Mouse (Mus musculus): ENCODE results near the gene Gm49776.
A peak's percentile ranks its signal among the peaks of the same experiment; 100 is the strongest.

Gene Gm49776

DNA sequence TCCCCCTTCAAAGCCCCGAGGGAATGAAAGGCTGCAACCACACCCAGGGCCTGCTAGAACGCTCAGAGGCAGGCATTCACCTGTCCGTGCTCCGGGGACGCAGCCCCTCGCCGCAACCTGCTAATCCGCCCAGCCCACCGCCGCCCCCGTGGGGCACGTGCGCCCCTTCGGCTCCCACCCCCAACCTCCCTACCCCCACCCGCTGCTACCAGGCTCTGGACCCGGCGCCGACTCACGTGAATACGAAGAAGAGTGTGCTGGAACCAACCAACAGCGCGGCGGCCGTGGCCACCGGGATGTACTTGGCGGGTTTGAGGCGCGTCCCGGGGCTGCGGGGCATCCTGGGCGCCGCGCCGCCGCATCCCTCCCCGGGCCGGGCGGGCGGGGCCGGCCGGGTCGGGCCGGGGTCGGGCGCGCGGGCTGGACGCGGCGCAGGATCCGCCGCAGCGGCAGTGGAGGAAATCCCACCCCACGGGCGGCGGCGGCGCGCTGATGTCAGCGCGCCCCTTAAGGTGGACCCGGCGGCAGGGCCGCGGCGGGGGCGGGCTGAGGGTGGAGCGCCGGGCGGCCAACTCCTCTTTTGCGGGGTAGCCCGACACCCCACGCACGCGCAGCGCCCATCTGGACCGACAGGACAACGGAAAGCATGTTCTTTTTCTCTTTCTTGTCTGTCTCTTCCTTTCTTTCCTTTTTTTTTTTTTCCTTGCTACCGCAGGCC lies 23.3 kb downstream of the Gm49776 start, which contains the start of gene Zdhhc8:
Gene Zdhhc8 (minus strand): TSS at position 466 of the 718 bp plus-strand sequence.
- DNase-seq (ENCODE audit: low read depth): peak; percentile 53

DNA sequence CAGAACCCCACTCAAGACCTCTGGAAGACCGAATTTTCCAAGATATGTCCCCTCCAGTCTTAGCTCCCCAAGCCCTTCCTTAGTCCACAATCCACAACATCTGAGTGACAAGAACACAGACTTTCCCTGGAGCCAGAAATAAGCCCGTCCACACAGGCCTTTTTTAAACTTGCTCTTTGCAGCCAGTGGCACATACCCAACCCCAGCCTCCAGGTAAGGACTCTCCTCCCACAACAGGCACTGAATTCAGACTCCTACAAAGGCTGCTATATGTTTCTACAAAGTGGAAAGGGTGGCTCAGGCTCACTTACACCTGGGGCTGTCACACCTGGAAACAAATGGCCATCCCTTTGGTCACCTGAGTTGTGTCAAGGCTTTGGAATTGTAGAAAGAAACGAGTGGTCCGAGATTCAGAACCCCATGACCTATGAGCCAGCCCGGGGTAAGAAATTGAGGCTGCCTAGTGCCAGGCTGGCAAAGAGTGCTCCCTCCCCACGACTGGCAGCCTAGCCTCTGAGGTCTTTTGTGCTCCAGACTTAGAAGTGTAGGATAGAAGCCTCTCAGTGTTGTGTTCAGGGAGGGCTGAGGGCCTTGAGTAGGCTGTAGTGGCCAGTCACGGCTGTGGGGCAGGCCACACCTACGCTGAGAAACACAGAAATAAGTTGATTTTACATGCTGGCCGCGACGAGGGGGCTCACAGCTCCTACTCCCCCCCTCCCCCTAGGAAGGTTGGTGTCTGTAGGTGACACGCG lies 24.0 kb downstream of the Gm49776 start:
- DNase-seq (ENCODE audit: low read depth): no peak

DNA sequence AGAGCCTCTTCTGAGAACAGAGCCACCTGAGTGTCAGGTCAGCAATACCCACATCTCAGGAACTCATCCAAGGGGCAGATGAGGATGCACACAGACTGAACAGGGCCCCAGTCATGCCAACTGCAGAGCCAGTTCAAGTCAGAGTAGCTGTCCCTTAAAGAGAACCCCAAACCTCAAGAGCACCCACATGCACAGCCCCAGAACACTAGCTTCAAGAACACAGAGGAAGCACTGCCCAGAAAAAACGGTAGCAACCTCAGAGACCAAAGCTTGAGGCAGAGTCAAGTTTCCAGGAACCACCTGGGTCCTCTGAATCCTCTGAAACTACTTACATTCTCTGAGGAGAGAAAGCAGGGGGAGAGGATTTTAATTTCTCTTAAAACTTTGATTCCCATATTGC lies 24.7 kb downstream of the Gm49776 start:
- DNase-seq (ENCODE audit: low read depth): peak; percentile 36

DNA sequence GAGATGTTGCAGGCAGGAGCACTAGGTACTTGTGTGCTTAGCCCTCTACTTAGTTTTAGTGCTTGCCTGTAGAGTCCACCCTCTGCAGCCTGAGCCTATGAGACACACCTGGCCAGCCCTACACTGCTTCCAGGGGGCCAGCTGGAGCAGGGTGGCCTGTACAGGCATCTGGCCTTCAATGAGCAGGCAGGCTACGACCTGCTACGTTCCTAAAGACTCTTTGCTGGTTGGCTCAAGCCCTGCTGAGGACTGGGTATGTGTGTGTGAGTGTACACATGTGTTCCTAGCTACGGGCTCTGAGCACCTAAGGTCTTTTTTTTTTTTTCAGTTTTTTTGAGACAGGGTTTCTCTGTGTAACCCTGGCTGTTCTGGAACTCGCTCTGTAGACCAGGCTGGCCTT lies 26.7 kb downstream of the Gm49776 start:
- DNase-seq (ENCODE audit: low read depth): no peak

DNA sequence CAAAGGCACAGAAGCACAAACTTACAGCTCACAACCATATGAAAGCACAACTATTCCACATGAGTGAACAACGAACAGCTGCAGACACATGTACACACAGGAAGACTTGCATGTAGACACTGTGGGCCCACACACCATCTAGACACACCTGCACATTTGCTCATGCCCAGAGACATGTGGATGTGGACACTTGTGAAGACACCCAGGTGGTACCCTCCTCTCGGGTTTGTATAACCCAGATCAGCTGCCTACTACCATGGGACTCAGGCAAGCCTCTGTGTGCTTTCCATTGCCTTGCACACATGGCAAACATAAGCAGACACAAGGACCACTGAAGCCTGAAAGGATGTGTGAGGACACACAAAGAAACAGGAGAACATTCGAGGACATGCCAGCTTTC lies 27.1 kb downstream of the Gm49776 start:
- no peak for DNase-seq (ENCODE audit: low read depth)

DNA sequence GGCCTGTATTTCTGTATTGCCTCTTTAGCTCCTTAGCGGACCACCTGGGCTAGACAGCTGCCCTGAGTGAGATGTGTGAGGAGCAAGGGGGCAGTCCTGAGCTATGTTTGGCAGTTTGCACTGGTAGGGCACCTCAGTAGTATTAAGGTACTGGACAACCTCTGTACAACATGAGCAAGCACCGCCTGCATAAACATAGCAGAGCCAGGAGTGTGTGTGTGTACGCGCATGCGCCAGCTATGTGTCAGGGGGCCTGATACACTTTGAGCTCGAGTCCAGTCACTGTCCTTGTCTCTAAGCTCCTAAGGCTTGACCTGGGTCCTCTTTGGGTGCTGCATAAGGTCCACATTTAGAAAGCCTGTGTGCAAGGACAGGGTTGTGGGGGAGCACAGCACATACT lies 27.5 kb downstream of the Gm49776 start:
- DNase-seq (ENCODE audit: low read depth): no peak

DNA sequence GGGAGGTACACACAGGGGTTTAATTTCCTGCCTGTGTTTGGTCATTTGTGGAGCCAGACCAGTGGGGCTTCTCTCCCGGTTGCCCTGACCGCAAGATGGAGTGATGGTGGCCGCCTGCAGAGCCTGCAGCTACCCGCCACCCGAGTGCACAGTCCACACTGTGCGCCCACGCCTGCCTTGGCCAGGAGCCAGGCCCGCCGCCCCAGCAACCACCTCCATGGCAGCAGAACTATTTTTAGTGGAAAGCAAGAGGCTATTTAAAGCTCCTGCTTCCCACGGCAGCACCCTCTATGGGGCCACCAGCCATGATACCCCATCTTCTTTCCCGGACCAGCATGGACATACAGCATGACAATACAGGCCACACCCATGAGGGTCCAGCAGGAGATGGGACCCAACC lies 28.5 kb downstream of the Gm49776 start:
- DNase-seq (ENCODE audit: low read depth): no peak

DNA sequence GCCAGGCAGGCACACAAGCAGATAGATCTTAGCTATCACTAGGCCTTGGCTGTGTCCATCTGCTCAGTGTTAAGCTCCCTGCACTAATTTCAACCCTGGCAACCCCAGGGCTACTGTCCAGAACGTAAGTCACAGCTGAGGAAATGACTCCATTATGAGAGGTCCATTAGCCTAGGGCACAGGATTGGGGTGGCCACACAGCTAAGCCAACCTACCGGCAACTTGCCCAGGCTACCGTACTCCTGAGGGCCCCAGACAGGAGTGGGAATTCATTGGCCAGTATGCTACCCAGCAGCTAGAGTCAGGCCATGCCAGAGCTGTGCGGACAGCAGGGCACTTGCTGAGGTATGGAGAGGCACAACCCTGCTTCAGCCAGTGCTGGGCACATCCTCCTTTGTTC lies 29.3 kb downstream of the Gm49776 start:
- no peak for DNase-seq (ENCODE audit: low read depth)

DNA sequence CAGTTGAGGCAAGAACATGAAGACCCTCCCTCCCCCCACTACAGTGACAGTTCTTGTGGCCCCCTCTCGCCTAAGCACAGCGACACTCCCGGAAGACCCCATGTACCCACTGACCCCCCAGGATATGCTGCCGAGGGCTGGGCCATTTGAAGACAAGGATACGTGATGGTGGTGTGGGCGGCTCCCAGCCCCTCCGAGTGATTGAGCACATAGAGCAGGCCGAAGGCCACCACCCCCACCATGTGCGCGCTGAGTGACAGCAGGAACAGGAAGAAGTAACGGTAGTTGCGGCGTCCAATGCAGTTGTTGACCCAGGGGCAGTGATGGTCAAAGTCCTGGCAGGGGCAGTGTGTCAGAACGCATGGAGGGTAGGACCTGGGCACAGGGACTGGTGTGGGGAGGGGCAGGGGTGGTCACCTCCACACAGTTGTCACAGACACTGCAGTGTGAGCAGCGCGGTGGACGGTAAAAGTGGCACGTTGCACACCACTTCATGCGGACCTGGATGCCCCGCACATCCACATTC lies 30.2 kb downstream of the Gm49776 start:
- DNase-seq (ENCODE audit: low read depth): no peak

DNA sequence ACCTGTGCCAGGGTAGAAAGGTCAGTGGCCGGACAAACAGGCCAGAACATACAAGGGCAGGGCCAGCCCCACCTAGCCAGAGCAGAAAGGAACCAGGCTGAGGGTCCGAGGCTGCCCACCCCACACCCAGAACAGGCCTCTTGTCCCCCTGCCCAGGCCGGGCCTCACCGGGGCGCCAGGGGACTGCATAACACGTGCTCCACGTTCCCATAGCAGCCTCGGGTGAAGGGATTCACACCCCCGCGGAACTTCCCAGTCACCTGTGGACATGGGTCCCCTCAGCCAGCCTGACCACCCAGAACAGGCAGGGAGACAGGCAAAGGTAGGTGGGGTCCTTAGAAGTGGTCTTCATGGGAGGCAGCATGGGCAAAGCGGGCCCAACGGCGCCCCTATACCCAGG lies 30.9 kb downstream of the Gm49776 start:
- no peak for DNase-seq (ENCODE audit: low read depth)

DNA sequence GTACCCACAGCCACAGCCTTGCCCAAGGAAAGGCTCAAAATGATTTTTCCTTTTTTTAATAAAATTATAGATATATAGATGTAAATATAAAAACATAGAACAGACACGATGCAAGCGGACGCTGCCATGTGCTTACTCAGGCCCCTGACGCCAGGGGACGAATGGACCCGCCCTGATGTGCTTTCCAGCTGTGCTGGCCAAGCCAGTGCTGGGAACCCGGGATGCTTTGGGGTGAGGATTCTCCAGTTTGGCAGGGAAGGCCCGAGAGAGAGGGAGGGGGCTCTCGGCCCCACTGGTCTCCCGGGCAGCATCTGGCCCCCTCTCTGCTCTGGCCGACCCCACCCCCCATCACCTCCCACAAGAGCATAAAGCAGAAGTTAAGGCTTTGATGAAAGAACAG lies 35.9 kb downstream of the Gm49776 start:
- DNase-seq (ENCODE audit: low read depth): no peak

DNA sequence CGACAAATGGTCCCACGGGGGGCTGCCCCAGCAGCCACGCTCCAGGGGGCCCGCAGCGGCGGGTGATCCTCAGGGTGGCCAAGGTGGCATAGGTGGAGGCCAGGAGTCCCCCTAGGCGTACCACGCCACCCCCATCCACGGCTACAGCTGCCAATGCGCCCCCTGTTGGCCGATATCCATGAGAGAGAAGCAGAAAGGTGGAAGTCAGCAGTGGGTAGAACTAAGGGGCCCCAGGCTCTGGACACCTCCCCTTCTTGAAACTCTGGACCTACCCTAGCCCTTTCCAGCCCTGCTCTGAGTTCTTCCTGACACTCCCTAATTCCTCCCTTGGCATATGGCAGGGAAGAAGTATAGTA lies 36.6 kb downstream of the Gm49776 start:
- no peak for DNase-seq (ENCODE audit: low read depth)

DNA sequence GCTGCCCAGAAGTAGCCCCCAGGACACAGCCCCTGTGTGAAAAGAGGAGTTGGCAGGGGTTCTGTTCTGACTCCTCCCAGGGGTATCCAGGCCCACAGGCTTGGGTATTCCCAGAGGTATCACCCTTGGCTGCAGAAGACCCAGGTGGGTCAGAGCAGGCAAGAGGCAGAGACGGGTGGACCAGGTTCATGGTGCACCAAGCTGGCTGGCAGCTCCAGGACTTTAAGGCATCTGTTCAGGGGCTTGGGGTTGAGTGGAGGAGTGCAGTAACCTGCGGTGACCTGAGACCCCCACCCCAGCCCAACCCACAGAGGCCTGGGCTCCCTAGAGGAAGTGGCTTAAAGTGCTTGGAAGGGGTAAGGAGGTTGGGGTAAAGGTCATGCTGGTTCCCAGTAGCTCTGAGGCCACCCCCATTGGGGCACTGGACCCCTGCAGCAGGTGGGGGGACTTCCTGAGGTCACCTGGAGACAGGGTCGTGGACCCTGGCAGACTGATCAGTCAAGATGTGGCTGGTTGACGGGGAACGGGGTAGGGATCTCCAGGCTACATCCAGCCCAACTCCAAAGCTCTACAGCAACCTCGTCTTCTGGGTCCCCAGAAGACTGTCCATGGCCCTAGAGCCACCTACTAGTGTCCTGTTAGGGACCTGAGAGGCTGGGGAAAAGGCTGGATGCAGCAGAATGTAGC lies 37.1 kb downstream of the Gm49776 start:
- no peak for DNase-seq (ENCODE audit: low read depth)

DNA sequence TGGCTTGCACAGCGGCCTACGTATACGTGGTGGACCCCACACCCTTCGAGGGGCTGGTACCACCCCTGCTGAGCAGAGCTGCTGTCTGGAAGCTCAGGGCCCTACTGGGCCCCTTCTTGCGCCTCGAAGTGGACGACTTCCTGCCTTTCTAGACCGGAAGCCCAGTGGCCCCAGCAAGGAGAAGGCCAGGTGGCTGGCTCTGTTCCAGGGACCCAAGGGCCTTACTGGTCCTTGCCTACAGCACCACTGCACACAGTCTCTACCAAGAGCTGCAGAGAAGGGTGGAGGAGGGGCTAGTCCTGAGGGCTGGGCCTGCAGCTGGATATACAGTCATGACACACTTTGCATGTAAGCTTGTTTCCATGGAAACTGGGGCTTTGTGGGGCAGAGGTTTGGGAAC lies 38.1 kb downstream of the Gm49776 start:
- DNase-seq (ENCODE audit: low read depth): peak; percentile 85

DNA sequence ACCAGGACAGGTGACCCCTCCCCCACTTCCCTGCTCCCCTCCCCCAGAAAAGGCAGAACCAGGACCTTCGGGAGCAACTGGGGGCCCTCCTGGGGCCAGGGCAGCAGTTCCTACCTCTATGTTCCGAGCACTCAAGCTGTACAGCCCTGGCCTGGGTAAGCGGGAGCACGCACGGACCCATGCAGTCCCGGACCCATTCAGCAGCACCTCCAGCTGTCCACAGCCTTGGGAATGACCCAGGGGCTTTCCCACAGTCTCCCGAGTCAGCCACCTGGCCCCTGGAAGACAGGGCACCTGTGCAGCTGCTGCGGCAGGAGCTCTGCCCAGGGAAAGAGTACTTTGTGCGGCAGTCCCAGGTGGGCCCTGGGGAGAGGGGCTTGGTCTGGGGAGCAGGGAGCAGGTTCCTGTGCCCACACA lies 39.5 kb downstream of the Gm49776 start:
- DNase-seq (ENCODE audit: low read depth): no peak

DNA sequence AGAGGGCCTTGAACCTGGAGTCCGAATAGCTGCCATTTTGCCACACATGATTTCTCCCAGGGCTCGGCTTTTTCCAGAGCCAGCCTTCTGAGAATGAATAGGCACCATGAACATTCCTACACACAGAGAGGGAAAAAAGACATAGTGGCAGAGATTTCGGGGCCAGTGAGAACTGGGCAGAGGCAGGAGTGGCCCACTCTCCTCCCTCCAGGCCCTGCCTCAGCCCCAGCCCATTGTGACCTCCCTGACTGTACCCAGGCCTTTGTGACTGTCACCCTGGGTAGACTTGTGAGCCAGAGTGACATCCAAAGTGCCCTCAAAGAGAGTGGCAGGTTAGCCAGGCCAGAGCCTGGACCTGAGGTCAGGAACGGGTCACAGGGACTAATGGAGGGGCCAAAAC lies 40.5 kb downstream of the Gm49776 start, which contains the start of gene Ccdc188:
Gene Ccdc188 (plus strand): TSS at position 301 of the 400 bp plus-strand sequence.
- no peak for DNase-seq (ENCODE audit: low read depth)

DNA sequence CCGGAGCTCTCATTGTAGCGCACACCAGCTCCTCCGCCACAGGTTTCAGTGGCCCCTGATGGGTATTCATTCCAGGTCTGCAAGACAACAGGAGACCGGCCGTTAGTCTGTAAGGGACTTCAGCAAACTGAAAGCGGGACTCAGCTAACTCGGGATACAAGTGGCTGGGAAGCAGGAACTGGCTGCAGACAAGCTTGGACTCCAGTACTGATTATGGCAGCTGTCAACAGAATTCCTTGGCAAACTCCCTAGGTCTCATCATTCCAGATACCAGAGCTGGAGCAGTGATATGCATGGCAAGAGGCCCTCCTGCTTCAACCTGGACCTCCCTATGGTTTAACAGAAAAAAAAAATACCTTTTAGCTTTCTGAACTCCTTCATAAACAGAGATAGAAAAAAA lies 43.3 kb downstream of the Gm49776 start:
- DNase-seq (ENCODE audit: low read depth): no peak

DNA sequence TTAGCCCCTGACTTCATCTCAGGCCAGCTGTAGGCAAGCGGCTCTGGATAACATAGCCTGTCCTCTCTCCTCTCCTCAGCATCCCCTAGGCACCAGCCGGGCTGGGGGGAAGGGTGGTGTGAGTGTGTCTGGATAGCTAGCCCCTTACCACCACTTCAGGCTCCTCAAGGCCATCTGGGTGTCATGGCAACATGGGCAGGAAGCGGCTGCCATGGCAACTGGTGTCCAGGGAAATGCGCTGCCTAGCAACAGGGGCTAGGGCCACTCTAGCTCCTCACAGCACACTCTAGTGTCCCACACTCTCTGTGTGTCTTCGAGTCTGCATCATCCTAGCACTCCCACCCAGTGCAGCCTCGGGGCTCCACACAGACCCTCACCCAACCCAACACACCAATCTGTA lies 44.4 kb downstream of the Gm49776 start:
- DNase-seq (ENCODE audit: low read depth): no peak

DNA sequence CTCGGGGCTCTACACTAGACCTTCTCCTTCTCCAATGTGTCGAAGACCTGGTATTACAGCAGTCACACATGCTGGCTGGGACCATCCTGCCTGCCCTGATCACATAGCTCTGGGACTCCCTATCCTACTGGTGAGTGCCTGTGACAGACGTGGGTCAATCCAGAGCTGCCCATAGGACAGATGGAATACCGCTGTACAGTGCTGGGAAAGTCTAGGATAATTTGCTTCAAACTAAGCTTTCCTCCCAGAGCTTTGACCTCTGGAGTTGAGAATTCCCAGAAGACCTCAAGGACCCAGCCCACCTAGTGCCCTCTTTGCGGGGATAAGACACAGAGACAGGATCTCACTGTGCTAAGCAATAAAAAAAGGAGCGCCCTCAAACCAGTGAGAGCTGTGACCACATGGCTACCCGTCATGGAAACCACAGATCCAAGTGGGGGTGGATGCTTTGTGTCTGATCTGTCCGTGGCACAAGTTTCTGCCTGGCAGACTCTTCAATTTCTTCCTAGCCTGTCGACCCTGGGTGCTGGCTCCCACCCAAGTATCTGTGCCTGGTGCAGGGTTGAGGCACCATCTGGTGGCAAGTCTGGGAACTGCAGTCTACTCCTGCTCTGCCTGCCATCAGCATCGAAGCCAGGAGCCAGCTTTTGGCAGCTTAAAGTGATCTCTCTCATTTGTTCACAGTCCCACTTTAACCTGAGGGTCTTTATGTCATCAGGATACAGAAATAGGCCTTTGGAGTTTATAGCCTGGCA lies 46.5 kb downstream of the Gm49776 start:
- DNase-seq (ENCODE audit: low read depth): peak; percentile 72

DNA sequence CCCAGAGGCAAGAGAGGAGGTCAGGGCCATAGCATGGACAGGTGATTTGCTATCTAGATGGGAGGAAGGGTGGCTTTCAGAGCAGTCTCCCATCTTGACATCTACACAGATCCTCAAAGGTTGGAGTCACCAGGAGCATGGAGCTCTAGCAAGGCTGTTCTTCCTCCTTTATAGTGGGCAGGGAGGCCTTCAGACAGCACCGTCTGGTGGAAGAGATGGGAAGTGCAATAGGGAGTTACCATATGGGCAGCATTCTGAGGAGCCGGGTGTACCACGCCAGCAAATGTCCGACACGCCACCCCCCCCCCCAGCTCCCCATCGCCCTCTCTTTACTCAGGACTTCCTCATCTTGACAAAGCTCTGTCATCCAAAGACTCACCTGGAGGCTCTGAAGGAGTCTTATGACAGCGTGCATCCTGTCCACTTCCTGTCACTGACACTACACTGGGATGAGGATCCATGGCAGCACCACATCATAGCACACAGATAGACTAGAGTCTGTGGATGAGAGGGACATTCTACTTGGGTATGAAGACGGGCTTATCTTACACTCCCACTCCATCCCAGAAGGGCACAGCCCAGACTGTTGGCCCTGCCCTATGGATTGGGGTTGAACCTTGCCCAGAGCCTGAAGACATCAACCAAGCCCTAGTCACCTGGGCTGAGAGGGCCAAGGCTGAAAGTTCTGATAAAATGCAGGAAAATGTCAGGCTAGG lies 47.3 kb downstream of the Gm49776 start:
- peak; percentile 76 for DNase-seq (ENCODE audit: low read depth)

DNA sequence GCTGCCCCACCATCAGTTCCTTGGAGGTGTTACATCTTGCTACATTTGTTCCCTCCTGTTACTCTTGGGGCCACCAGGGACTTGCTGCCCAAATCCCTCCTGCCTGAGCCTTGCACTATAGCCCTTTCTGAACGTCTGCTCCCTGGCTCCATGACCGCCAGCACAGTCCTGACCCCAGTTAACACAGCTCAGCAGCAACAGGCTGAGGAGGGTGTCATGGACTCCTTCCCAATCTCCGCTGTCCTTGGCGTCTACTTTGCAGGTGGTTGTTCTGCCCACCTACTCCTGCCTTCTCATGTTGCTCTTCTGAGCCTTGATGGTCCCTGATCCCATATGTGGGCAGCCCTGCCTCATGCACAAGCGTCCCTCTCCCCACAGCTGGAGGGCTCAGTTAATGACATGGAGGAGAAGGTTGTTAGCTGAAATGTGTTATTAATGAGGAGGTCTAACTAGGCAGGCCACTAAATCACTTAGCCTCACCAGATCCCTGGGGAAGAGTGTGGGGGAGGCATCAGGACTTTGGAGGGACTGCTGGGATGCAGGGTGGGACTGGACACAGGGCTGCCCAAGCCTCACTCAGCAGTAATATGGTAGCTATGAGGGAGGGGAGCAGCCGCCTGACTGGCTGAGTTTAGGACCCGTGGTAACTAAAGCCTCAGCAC lies 54.6 kb downstream of the Gm49776 start:
- DNase-seq (ENCODE audit: low read depth): no peak

Data from 416B (cell line).